Comparison of ENCODE assay signal across 8 mouse cellular contexts in the genomic region with DNA sequence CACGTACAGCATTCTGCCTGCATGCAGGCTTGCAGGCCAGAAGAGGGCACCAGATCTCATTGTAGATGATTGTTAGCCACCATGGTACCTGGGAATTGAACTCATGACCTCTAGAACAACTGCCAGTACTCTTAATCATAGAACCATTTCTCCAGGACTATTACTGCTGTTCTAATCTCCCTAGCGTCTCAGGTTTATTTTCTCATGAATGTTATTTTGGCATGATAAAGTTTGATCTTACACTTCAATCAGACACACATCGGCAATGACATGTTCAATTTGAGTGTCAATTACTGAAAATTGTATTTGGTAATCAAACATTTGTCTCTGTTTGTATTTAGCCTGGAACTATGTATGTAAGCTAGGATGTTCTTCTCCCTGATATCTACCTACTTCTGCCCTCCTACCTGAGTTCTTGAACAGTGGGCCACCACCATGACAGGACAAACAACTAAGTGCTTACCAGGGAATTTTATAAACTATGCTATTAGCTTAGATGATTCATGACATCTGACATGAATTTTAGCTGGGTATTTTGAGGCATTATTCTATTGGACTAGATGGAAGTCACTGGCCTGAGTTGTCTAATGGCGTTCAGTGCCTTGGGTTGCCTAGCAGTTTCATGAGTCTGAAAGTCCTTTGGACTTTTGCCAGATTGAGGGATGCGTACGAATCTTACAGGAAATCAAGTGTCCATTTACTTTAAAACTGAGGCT.
DNase-seq lines count a peak whose midpoint lies in the region; ATAC-seq and TF ChIP-seq lines count a peak whose summit lies in the region.
"Not testable (repeated sequence)": the region's sequence is repeated elsewhere in the genome, so short reads cannot be mapped to it uniquely, and the experiment has no call there.

No protein-coding gene starts in this region.

- not testable (repeated sequence) for H3K27me3 ChIP-seq in heart, postnatal 0 days (ENCODE audit: control insufficient read depth, insufficient read depth, low read length); kidney, embryonic 15.5 days; liver, embryonic 12.5 days (replicated peaks); midbrain, embryonic 12.5 days; stomach, embryonic 16.5 days (ENCODE audit: control insufficient read depth, insufficient read depth, low read length)

- 49% methylated on average over 4 of the region's 6 CpGs for WGBS in heart, postnatal 0 days
- WGBS in kidney, embryonic 15.5 days: 59% methylated on average over 4 of the region's 6 CpGs
- WGBS in liver, embryonic 12.5 days (ENCODE audit: insufficient replicate concordance): 42% methylated on average over 4 of the region's 6 CpGs
- 55% methylated on average over 4 of the region's 6 CpGs for WGBS in midbrain, embryonic 12.5 days
- WGBS in stomach, embryonic 16.5 days: 57% methylated on average over 4 of the region's 6 CpGs

- peak; percentile 51 for ATAC-seq in erythroid progenitor cell, adult 5-6 weeks (replicated peaks; ENCODE audit: low FRiP score, poor library complexity, severe bottlenecking)
- peak; percentile 13; the same call in 1 of the 2 replicates for ATAC-seq in heart, postnatal 0 days (ENCODE audit: insufficient read depth, low read depth)
- peak; percentile 37; the same call in 1 of the 2 replicates for ATAC-seq in kidney, embryonic 15.5 days (replicated peaks; ENCODE audit: low FRiP score)
- ATAC-seq in liver, embryonic 12.5 days: peak; percentile 23; the same call in 1 of the 2 replicates
- ATAC-seq in midbrain, embryonic 12.5 days (ENCODE audit: low FRiP score, low read depth): peak; percentile 16; the same call in 1 of the 2 replicates
- 0 out of 2 replicates have a peak, but pooled peaks have one; percentile 53 for ATAC-seq in stomach, embryonic 16.5 days (ENCODE audit: insufficient read depth, low FRiP score)

- not testable (repeated sequence) for H3K27ac ChIP-seq in heart, postnatal 0 days (ENCODE audit: low read depth); kidney, embryonic 15.5 days; liver, embryonic 12.5 days; midbrain, embryonic 12.5 days (replicated peaks); stomach, embryonic 16.5 days (ENCODE audit: low read length)

- TF ChIP-seq EP300 in heart, postnatal 0 days (IDR thresholded peaks at IDR 0.05; ENCODE audit: low read depth): not testable (repeated sequence)

- H3K9ac ChIP-seq in heart, postnatal 0 days (replicated peaks; ENCODE audit: low read depth, low read length); kidney, embryonic 15.5 days; liver, embryonic 12.5 days; midbrain, embryonic 12.5 days (replicated peaks); stomach, embryonic 16.5 days (ENCODE audit: low read length): not testable (repeated sequence)

- H3K9me3 ChIP-seq in heart, postnatal 0 days (replicated peaks; ENCODE audit: control insufficient read depth, low read length); kidney, embryonic 15.5 days (replicated peaks); liver, embryonic 12.5 days (replicated peaks); midbrain, embryonic 12.5 days; stomach, embryonic 16.5 days (replicated peaks; ENCODE audit: control insufficient read depth, low read length): not testable (repeated sequence)

- DNase-seq in A20 (ENCODE audit: low read depth, low spot score) (peak; percentile 43), R1 (ENCODE audit: low read depth, low spot score) (peak; percentile 31)
- DNase-seq in heart, postnatal 0 days (ENCODE audit: low spot score): not testable (repeated sequence)

- not testable (repeated sequence) for H3K4me2 ChIP-seq in heart, postnatal 0 days (ENCODE audit: low read depth, low read length); kidney, embryonic 15.5 days; liver, embryonic 12.5 days; midbrain, embryonic 12.5 days (replicated peaks); stomach, embryonic 16.5 days (ENCODE audit: low read depth, low read length)

- H3K4me1 ChIP-seq in heart, postnatal 0 days (ENCODE audit: control insufficient read depth, insufficient read depth); kidney, embryonic 15.5 days; liver, embryonic 12.5 days; midbrain, embryonic 12.5 days; stomach, embryonic 16.5 days (ENCODE audit: control insufficient read depth, insufficient read depth, low read length): not testable (repeated sequence)

- H3K4me3 ChIP-seq in heart, postnatal 0 days (ENCODE audit: low read depth, low read length); kidney, embryonic 15.5 days (replicated peaks); liver, embryonic 12.5 days; midbrain, embryonic 12.5 days; stomach, embryonic 16.5 days (replicated peaks; ENCODE audit: low read length): not testable (repeated sequence)

- not testable (repeated sequence) for H3K36me3 ChIP-seq in heart, postnatal 0 days (replicated peaks; ENCODE audit: control insufficient read depth, insufficient read depth, low read length); kidney, embryonic 15.5 days; liver, embryonic 12.5 days; midbrain, embryonic 12.5 days; stomach, embryonic 16.5 days (ENCODE audit: control insufficient read depth, insufficient read depth, low read length)

- not testable (repeated sequence) for TF ChIP-seq CTCF in heart, postnatal 0 days (IDR thresholded peaks at IDR 0.05; ENCODE audit: low read depth)
